Mouse (Mus musculus) embryo, embryonic 10.5 days (tissue): Measurements from ENCODE around the gene Rbp3.

Source experiments
- DNase-seq: peaks from one replicate; pipeline ENCODE4 v3.0.0-alpha.2; 2015; ENCODE audit warnings: low spot score

Gene Rbp3

GRCm38 (mm10) chr14:33953761-33954160, at the start of gene Rbp3:
Rbp3 (plus strand) TSS chr14:33954003.
- DNase-seq, result no peak

- DNase-seq, result no peak
Observed at GRCm38 (mm10) chr14:33904851-33905250, 49.0 kb upstream of the Rbp3 start.

- peak; percentile 75 for DNase-seq
Observed at GRCm38 (mm10) chr14:33913727-33914126, 40.1 kb upstream of the Rbp3 start.

- no peak for DNase-seq
Observed at GRCm38 (mm10) chr14:33914206-33914605, 39.6 kb upstream of the Rbp3 start.

GRCm38 (mm10) chr14:33920727-33921559, 32.9 kb upstream of the Rbp3 start:
- DNase-seq, result peak; percentile 43

GRCm38 (mm10) chr14:33922771-33923167, 31.0 kb upstream of the Rbp3 start:
- no peak for DNase-seq

- DNase-seq, result peak; percentile 52
Observed at GRCm38 (mm10) chr14:33923168-33924070, 30.4 kb upstream of the Rbp3 start, which contains the start of gene Gdf10. Gdf10 (plus strand) TSS chr14:33923587.

GRCm38 (mm10) chr14:33931853-33932252, 21.9 kb upstream of the Rbp3 start:
- no peak for DNase-seq

- DNase-seq, result peak; percentile 75
Observed at GRCm38 (mm10) chr14:33932935-33933703, 20.7 kb upstream of the Rbp3 start.

GRCm38 (mm10) chr14:33933778-33934317, 20.0 kb upstream of the Rbp3 start:
- DNase-seq, result peak; percentile 78

- peak; percentile 87 for DNase-seq
Observed at GRCm38 (mm10) chr14:33939117-33939516, 14.7 kb upstream of the Rbp3 start.

GRCm38 (mm10) chr14:33940739-33941138, 13.1 kb upstream of the Rbp3 start, which contains the start of gene Gdf2:
Gdf2 (plus strand) TSS chr14:33941039.
- no peak for DNase-seq

GRCm38 (mm10) chr14:33942222-33942621, 11.6 kb upstream of the Rbp3 start:
- no peak for DNase-seq

- no peak for DNase-seq
Observed at GRCm38 (mm10) chr14:33946125-33946524, 7.7 kb upstream of the Rbp3 start.

- no peak for DNase-seq
Observed at GRCm38 (mm10) chr14:33952233-33952981, 1.4 kb upstream of the Rbp3 start.

GRCm38 (mm10) chr14:33956055-33956454, 2.3 kb downstream of the Rbp3 start:
- no peak for DNase-seq

- DNase-seq, result no peak
Observed at GRCm38 (mm10) chr14:33958186-33958585, 4.4 kb downstream of the Rbp3 start.

- no peak for DNase-seq
Observed at GRCm38 (mm10) chr14:33958841-33959240, 5.0 kb downstream of the Rbp3 start.

GRCm38 (mm10) chr14:33959341-33959740, 5.5 kb downstream of the Rbp3 start:
- DNase-seq, result peak; percentile 84

- peak; percentile 32 for DNase-seq
Observed at GRCm38 (mm10) chr14:33965675-33966074, 11.9 kb downstream of the Rbp3 start.

GRCm38 (mm10) chr14:33972679-33973078, 18.9 kb downstream of the Rbp3 start:
- DNase-seq, result peak; percentile 31
